In genomic region chr6:87513046-87513767, GRCm38 (mm10) we compare ENCODE assay signal across 9 mouse cellular contexts. TPM values are rescaled to one million over a fixed set of nuclear protein-coding genes. Genes with fewer than 3 reads are reported as not detected.
DNase-seq lines count a peak whose midpoint lies in the region; ATAC-seq and TF ChIP-seq lines count a peak whose summit lies in the region.
"Had no signal": no experiment of that assay in that cellular context is flagged by ENCODE, and none has a peak within 500 bp of the region (broad histone marks: within the 10 kb centered on the region; RNA-seq: fewer than 3 reads in every experiment).

No protein-coding gene starts in this region.

- H3K9ac ChIP-seq in MEL (ENCODE audit: control insufficient read depth, low read depth, low read length, poor library complexity, severe bottlenecking), result no peak overlapping the region
- H3K9ac ChIP-seq in liver, postnatal 0 days (replicated peaks), result no peak overlapping the region
- H3K9ac ChIP-seq: heart, embryonic 15.5 days had no signal

- TF ChIP-seq RAD21 in MEL (IDR thresholded peaks at IDR 0.05; ENCODE audit: low read depth, low read length), result peak; percentile 72

- H3K9me3 ChIP-seq in MEL (replicated peaks; ENCODE audit: insufficient read depth, low read length), result no peaks in the 10 kb centered on the region
- H3K9me3 ChIP-seq in liver, postnatal 0 days (ENCODE audit: low read length), result no peaks in the 10 kb centered on the region
- H3K9me3 ChIP-seq: heart, embryonic 15.5 days had no signal

- no peak for TF ChIP-seq POLR2A in MEL (IDR thresholded peaks at IDR 0.05; ENCODE audit: control insufficient read depth in 1 of 2, insufficient read depth in 1 of 2, low read depth in 1 of 2, low read length in 2 of 2, poor library complexity in 1 of 2)

- H3K27ac ChIP-seq in MEL (ENCODE audit: control insufficient read depth, low read depth, low read length), result no peak overlapping the region
- H3K27ac ChIP-seq in liver, postnatal 0 days (ENCODE audit: low read depth), result no peak overlapping the region
- H3K27ac ChIP-seq: heart, embryonic 15.5 days had no signal

- peak; percentile 72 for DNase-seq in CD4-positive helper T cell, adult 2 months (ENCODE audit: low read depth, low spot score)
- peak; percentile 59 for DNase-seq in MEL (ENCODE audit: low read depth, low spot score)
- peak; percentile 58 for DNase-seq in cerebellum, adult 11-12 months
- DNase-seq in frontal cortex, postnatal 25 days (ENCODE audit: low spot score in 2 of 2), result peak; percentile 48 to 54
- peak; percentile 80 for DNase-seq in kidney, postnatal 14 days
- DNase-seq in liver, postnatal 0 days, result peak; percentile 82
- DNase-seq in retina, embryonic 14.5 days (ENCODE audit: low spot score), result peak; percentile 80
- peak; percentile 85 to 87 for DNase-seq in urinary bladder, postnatal 36 days (ENCODE audit: low spot score in 2 of 2)

- no peak overlapping the region for H3K4me2 ChIP-seq in liver, postnatal 0 days (ENCODE audit: low read depth, low read length)
- H3K4me2 ChIP-seq: heart, embryonic 15.5 days had no signal

- TF ChIP-seq CTCF in MEL (IDR thresholded peaks at IDR 0.05 in 2 of 3, conservative IDR thresholded peaks at IDR 0.05 in 1 of 3; ENCODE audit: control insufficient read depth in 1 of 3, insufficient read depth in 1 of 3, low read depth in 2 of 3, low read length in 3 of 3, poor library complexity in 1 of 3, severe bottlenecking in 1 of 3), result peak; percentile 70 to 91 (median 82)
- peak; percentile 92 for TF ChIP-seq CTCF in liver, postnatal 0 days (IDR thresholded peaks at IDR 0.05; ENCODE audit: low read depth)

- 72% methylated on average over 12 of the region's 12 CpGs for WGBS in liver, postnatal 0 days (ENCODE audit: insufficient replicate concordance)

- ATAC-seq in liver, postnatal 0 days, result no peak

- H3K4me1 ChIP-seq in MEL (ENCODE audit: control insufficient read depth in 1 of 2, insufficient read depth in 2 of 2, low read length in 2 of 2), result peaks cover 0 to 3% of the 10 kb centered on the region in 2 experiments; a peak in 1 of 4 replicates
- no peaks in the 10 kb centered on the region for H3K4me1 ChIP-seq in liver, postnatal 0 days (ENCODE audit: insufficient read depth)
- H3K4me1 ChIP-seq: heart, embryonic 15.5 days had no signal

- TF ChIP-seq EP300 in MEL (IDR thresholded peaks at IDR 0.05; ENCODE audit: low read depth in 1 of 2, low read length in 2 of 2), result no peak
- no peak for TF ChIP-seq EP300 in liver, postnatal 0 days (IDR thresholded peaks at IDR 0.05; ENCODE audit: low read depth)

- no peak overlapping the region for H3K4me3 ChIP-seq in MEL (ENCODE audit: control insufficient read depth in 1 of 2, insufficient read depth in 1 of 2, low read depth in 2 of 2, low read length in 2 of 2)
- no peak overlapping the region for H3K4me3 ChIP-seq in liver, postnatal 0 days (ENCODE audit: low read depth, low read length)
- H3K4me3 ChIP-seq: heart, embryonic 15.5 days had no signal

- H3K79me2 ChIP-seq in MEL (ENCODE audit: control insufficient read depth, insufficient read depth, low read length, poor library complexity), result no peaks in the 10 kb centered on the region

- peaks cover 0 to 9% of the 10 kb centered on the region in 2 experiments; a peak in 2 of 4 replicates for H3K36me3 ChIP-seq in MEL (ENCODE audit: control insufficient read depth in 1 of 2, insufficient read depth in 2 of 2, low read length in 2 of 2)
- no peaks in the 10 kb centered on the region for H3K36me3 ChIP-seq in liver, postnatal 0 days (replicated peaks; ENCODE audit: insufficient read depth, low read length)
- H3K36me3 ChIP-seq: heart, embryonic 15.5 days had no signal

- H3K27me3 ChIP-seq in MEL (ENCODE audit: control insufficient read depth in 1 of 2, insufficient read depth in 2 of 2, low read length in 2 of 2), result no peaks in the 10 kb centered on the region
- no peaks in the 10 kb centered on the region for H3K27me3 ChIP-seq in liver, postnatal 0 days (ENCODE audit: insufficient read depth, low read length)

TF ChIP-seq in MEL, 35 proteins besides CTCF, POLR2A, EP300 and RAD21:
- peak; percentile 77 for TF ChIP-seq SMC3 (IDR thresholded peaks at IDR 0.05; ENCODE audit: low read depth, low read length)
- no peak for TF ChIP-seq MYC (IDR thresholded peaks at IDR 0.05; ENCODE audit: low read depth, low read length)
- no peak for TF ChIP-seq TBP (IDR thresholded peaks at IDR 0.05; ENCODE audit: low read depth, low read length)
- peak; percentile 52 for TF ChIP-seq ZC3H11A (IDR thresholded peaks at IDR 0.05; ENCODE audit: low read depth, low read length)
- no peak for TF ChIP-seq GATA1 (IDR thresholded peaks at IDR 0.05; ENCODE audit: low read depth, low read length)
- TF ChIP-seq CHD1 (IDR thresholded peaks at IDR 0.05; ENCODE audit: low read depth, low read length), result no peak
- no peak for TF ChIP-seq SIN3A (IDR thresholded peaks at IDR 0.05; ENCODE audit: low read length)
- no peak for TF ChIP-seq ELF1 (IDR thresholded peaks at IDR 0.05; ENCODE audit: low read depth, low read length)
- TF ChIP-seq RCOR1 (IDR thresholded peaks at IDR 0.05; ENCODE audit: low read depth, low read length), result no peak
- no peak for TF ChIP-seq MAX (IDR thresholded peaks at IDR 0.05; ENCODE audit: low read length)
- TF ChIP-seq NELFE (IDR thresholded peaks at IDR 0.05; ENCODE audit: low read depth, low read length), result no peak
- TF ChIP-seq TAL1 (IDR thresholded peaks at IDR 0.05; ENCODE audit: low read length), result no peak
- no peak for TF ChIP-seq MXI1 (IDR thresholded peaks at IDR 0.05; ENCODE audit: low read depth, low read length)
- no peak for TF ChIP-seq ZKSCAN1 (IDR thresholded peaks at IDR 0.05; ENCODE audit: low read depth, low read length)
- no peak for TF ChIP-seq POLR2AphosphoS5 (IDR thresholded peaks at IDR 0.05; ENCODE audit: borderline replicate concordance, low read depth, low read length)
- no peak for TF ChIP-seq ZMIZ1 (IDR thresholded peaks at IDR 0.05; ENCODE audit: low read depth, low read length)

RNA-seq across cellular contexts. Expression of gene Arhgap25, which starts 19.9 kb away (rescaled TPM):
- 3.4 and 3.5 TPM in 2 replicates for total RNA-seq in MEL (2012; rRNA removed)
- 1 to 10 TPM in 1 of 2 experiments, not detected in 1; 5.2 TPM for polyA plus RNA-seq in MEL (2012; ENCODE audit: insufficient read depth in 1 of 2, insufficient read length in 2 of 2, low read depth in 1 of 2, low replicate concordance in 2 of 2, missing spikeins in 1 of 2)
- polyA plus RNA-seq in liver, postnatal 0 days (2015; fragmentation: Nextera tagmentation; extraction: Ambion mirVana), result 6.0 TPM in 2 replicates
